Mouse (Mus musculus) testis, adult 2 months (tissue): ENCODE results near the gene Vstm4. TPM values are rescaled to one million over a fixed set of nuclear protein-coding genes. Genes with fewer than 3 reads are reported as not detected.

ENCODE experiments used
- H3K27ac ChIP-seq: fragments of 200-500 bp; 2 replicates; pipeline ENCODE4 v1.5.1; 2012; ENCODE audit warnings: low read depth, low read length; ENCODE audit not compliant: control insufficient read depth, insufficient read depth
- H3K27me3 ChIP-seq: fragments of 200-500 bp; 2 replicates; pipeline ENCODE4 v1.6.1; 2012; ENCODE audit warnings: mild to moderate bottlenecking, low read length, moderate library complexity; ENCODE audit not compliant: control insufficient read depth, insufficient read depth
- H3K36me3 ChIP-seq: fragments of 200-500 bp; 2 replicates; pipeline ENCODE4 v1.6.1; 2012; ENCODE audit warnings: mild to moderate bottlenecking, low read length; ENCODE audit not compliant: control insufficient read depth, insufficient read depth
- H3K4me1 ChIP-seq: fragments of 200-500 bp; 2 replicates; pipeline ENCODE4 v1.6.1; 2012; ENCODE audit warnings: low read length; ENCODE audit not compliant: control insufficient read depth, insufficient read depth
- H3K4me3 ChIP-seq: fragments of 200-500 bp; 2 replicates; pipeline ENCODE4 v1.5.1; 2012; ENCODE audit warnings: low read depth, mild to moderate bottlenecking, low read length, moderate library complexity, mixed read lengths; ENCODE audit not compliant: control insufficient read depth
- CTCF ChIP-seq: fragments of 200-500 bp; IDR thresholded peaks from 2 replicates; pipeline ENCODE4 v1.5.1; 2012; ENCODE audit warnings: low read depth, mild to moderate bottlenecking, inconsistent platforms, low read length, moderate library complexity; ENCODE audit not compliant: control insufficient read depth, insufficient read depth, insufficient replicate concordance
- POLR2A ChIP-seq: fragments of 200-500 bp; IDR thresholded peaks from 2 replicates; pipeline ENCODE4 v1.6.1; 2012; ENCODE audit warnings: low read depth, mild to moderate bottlenecking, inconsistent platforms, low read length, moderate library complexity; ENCODE audit not compliant: control insufficient read depth
- polyA plus RNA-seq: library from polyadenylated mRNA; depleted of rRNA; stranded (reverse); fragments of >200 nt; gene quantifications from 2 replicates; pipeline ENCODE4 v1.2.3, GENCODE M21; 2012

The Vstm4 gene
- polyA plus RNA-seq, 1 experiment: 5.9 TPM

- Histone ChIP-seq H3K4me3 (peak overlapping the region; percentile 77), H3K4me1 (no peaks in the 10 kb centered on the region), H3K27me3 (no peaks in the 10 kb centered on the region), H3K36me3 (no peaks in the 10 kb centered on the region), H3K27ac (no peak overlapping the region)
- peak; percentile 21; the same call in 1 of the 2 replicates for TF ChIP-seq POLR2A
- TF ChIP-seq CTCF: no peak
Measured at GRCm38 (mm10) chr14:32835596-32835995, 21.0 kb upstream of the Vstm4 start.

DNA sequence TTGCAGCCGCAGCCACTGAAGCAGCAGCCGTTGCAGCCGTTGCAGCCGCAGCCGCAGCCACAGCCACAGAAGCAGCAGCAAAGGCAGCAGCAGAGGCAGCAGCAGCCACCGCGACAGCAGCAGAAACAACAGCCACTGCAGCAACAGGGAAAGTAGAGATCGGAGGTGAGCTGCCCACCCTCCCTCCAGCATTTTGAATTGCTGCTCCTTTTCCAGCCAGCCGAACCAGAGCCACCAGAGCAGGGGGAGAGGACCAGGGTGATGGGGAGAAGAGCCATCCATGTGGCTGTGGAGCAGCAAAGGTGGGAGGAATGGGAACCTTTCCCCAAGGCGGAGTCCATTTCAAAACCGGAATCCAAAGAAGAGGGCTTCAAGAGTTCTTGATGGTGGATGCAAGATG lies 20.4 kb upstream of the Vstm4 start:
- Histone ChIP-seq H3K36me3 (no peaks in the 10 kb centered on the region), H3K4me3 (peak overlapping the region; percentile 77), H3K27me3 (no peaks in the 10 kb centered on the region), H3K4me1 (no peaks in the 10 kb centered on the region), H3K27ac (no peak overlapping the region)
- TF ChIP-seq POLR2A (no peak), CTCF (no peak)

DNA sequence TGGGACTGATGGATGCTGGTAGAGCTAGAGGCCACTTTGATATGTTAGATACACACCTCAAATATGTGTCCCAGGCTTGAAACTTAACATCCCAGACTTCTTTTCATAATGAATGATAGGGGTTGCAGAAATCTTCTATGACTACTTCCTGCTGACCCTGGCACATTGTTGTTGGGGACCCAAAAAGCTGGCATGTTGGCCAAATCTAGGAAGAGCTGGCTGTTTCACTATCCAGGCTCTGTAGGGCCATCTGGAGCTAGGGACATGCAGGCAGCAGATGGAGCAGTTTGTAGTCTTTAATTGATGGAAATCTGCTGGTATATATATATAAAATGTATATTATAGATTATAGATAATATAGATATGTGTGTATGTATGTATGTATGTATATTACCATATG lies 14.5 kb upstream of the Vstm4 start:
- TF ChIP-seq POLR2A (no peak), CTCF (no peak)
- H3K36me3 ChIP-seq: no peaks in the 10 kb centered on the region
- no peak overlapping the region for H3K27ac ChIP-seq
- H3K4me3 ChIP-seq: no peak overlapping the region
- H3K27me3 ChIP-seq: no peaks in the 10 kb centered on the region
- no peaks in the 10 kb centered on the region for H3K4me1 ChIP-seq

DNA sequence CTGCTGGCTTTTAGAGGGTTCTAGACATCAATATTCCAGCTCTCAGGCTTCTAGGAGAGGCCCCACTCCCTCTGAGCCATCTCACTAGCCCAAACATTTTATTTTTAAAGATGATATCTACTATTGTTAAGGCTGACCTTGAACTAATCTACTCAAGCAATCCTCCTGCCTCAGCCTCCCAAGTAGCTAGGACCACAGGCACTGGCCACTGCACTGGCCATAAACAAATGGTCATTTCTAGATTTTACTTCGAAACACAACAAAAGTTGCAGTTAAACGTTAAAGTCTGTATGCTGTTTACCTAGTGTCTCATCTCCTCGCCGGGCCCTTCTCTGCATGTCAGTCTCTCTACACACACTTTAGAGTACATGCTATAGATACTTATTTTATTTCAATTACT lies 2.5 kb upstream of the Vstm4 start:
- Histone ChIP-seq H3K27me3 (no peaks in the 10 kb centered on the region; the same call in 1 of the 2 replicates), H3K27ac (no peak overlapping the region), H3K4me3 (no peak overlapping the region), H3K36me3 (no peaks in the 10 kb centered on the region), H3K4me1 (peaks cover 10% of the 10 kb centered on the region)
- TF ChIP-seq POLR2A (no peak), CTCF (no peak)

DNA sequence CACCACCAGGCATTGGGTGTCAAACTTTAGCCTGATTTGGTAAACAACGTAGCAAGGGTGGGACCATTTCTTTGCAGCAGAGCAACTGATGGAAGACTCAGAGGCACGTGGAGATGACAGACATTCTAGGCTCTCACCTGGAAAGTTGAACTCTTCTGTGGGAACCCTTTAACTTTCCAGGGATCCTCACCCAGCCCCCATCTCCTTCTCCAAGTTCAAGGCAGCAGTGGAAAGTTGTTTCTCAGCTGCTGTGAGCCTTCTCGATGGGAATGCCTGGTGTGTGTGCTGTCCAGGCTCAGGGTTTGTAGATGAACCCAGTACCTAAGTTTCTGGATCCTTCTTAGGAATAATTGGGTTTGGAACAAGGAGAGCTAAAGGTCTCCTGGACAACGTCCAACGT lies 310 bp upstream of the Vstm4 start:
- peaks cover 20% of the 10 kb centered on the region for H3K4me1 ChIP-seq
- TF ChIP-seq POLR2A: no peak
- no peak for TF ChIP-seq CTCF
- H3K27ac ChIP-seq: no peak overlapping the region
- H3K27me3 ChIP-seq: no peaks in the 10 kb centered on the region; the same call in 1 of the 2 replicates
- H3K4me3 ChIP-seq: peak overlapping the region; percentile 74; the same call in 1 of the 2 replicates
- H3K36me3 ChIP-seq: no peaks in the 10 kb centered on the region

DNA sequence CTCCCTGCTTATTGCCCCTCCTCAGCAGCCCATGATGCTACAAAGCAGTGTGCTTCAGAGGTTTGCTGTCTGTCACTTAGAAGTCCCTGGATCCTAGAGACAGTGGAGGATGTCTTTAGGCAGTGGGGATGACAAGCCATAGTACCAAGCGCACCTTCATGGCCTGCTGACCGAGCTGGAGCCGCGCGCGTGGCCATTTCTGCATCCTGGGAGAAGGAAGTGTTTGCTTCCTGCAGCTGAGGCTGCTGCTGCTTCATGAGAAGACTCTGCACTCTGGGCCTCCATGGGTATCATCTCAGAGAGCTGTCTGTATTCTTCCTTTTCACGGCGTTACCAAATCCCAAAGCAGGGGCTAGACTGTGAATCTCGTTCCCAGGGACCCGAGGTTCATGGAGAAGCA lies 1.8 kb downstream of the Vstm4 start:
- H3K4me1 ChIP-seq: peaks cover 23% of the 10 kb centered on the region
- H3K27me3 ChIP-seq: no peaks in the 10 kb centered on the region; the same call in 1 of the 2 replicates
- H3K27ac ChIP-seq: no peak overlapping the region
- TF ChIP-seq POLR2A (no peak), CTCF (no peak)
- H3K4me3 ChIP-seq: no peak overlapping the region
- no peaks in the 10 kb centered on the region for H3K36me3 ChIP-seq

GRCm38 (mm10) chr14:32858941-32859510 lies 2.5 kb downstream of the Vstm4 start:
- Histone ChIP-seq H3K36me3 (no peaks in the 10 kb centered on the region), H3K4me1 (peaks cover 23% of the 10 kb centered on the region), H3K4me3 (no peak overlapping the region), H3K27me3 (no peaks in the 10 kb centered on the region; the same call in 1 of the 2 replicates), H3K27ac (no peak overlapping the region)
- TF ChIP-seq POLR2A (no peak), CTCF (no peak)
